Mouse (Mus musculus) T-cell, adult 66 days (primary cell): Measurements from ENCODE around the gene Olfr1448. TPM values are rescaled to one million over a fixed set of nuclear protein-coding genes. Genes with fewer than 3 reads are reported as not detected.

ENCODE experiments used
- total RNA-seq, 2 experiments: library from RNA; stranded (reverse); gene quantifications; 3 replicates in 1 of 2; 4 replicates in 1 of 2; pipeline ENCODE4 v1.2.4; 2023

The Olfr1448 gene
- not detected for total RNA-seq

DNA sequence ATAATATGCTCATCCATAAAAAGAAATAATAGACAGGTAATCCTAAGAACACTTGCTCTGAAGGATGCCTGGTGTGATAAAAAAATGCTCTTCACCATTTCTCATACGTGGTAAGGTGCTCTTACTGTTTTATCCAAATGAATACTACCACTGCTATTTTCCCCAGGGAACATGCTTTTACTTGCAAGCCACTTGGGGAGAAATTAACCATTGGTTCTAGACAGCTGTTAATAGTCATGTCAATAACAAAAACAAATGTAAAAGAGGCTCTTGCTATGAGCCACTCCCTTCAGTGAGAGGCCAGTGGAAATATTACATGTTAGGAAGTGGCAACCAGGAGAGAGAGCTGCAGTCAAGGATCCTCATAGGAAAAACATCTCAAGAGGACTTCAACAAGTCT is at the start of gene Olfr1448:
Olfr1448 (minus strand) TSS at position 101 of the 400 bp plus-strand sequence.

GRCm38 (mm10) chr19:12949958-12950357 is 25.7 kb upstream of the Olfr1448 start, which contains the start of gene Olfr1450:
Gene Olfr1450 (plus strand): TSS chr19:12950258.

GRCm38 (mm10) chr19:12930540-12930939 is 6.3 kb upstream of the Olfr1448 start, which contains the start of gene Olfr1449:
Gene Olfr1449 (plus strand): TSS chr19:12930840.

GRCm38 (mm10) chr19:12903643-12904042 is 20.6 kb downstream of the Olfr1448 start, which contains the start of gene Olfr1447:
Gene Olfr1447 (minus strand): TSS chr19:12903743.

DNA sequence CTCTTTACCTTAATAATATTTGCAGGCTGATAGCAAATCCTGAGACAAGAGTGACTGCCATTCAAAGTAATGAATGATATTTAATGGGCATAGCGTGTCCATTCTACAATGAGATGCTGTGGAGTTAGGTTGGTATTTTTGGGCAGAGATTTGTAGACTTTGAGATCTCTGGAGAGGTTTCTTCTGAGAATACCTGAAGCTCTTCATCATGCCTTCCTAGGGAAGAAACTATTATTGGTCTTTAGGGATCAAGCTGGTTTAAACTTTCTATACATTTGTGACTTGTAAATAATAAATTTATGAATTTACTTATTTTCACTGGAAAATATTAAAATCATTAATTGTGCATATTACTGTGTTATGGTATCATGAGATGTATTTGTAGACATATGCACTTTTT is 30.8 kb downstream of the Olfr1448 start, which contains the start of gene Olfr1446:
Olfr1446 (minus strand) TSS at position 101 of the 400 bp plus-strand sequence.

DNA sequence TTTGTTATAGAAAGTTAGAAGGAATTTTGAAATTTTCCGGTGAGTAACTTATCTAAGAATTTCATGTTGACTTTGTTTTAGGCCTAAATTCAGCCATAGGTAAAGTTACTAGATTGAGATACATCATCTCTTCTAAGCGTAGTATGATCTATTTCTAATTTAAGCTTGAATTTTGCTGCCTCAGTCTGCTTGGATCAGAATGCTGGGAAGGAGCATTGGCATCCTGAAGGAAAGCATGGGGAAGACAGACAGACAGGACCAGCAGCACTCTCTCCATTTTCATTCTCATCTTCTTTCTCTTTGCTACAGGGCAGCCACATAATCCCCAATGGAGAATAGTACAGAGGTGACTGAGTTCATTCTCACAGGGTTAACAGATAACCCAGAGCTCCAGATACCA is 40.7 kb downstream of the Olfr1448 start, which contains the start of gene Olfr1445:
Olfr1445 (plus strand) TSS at position 301 of the 400 bp plus-strand sequence.

Other genes with a start within 250 kb of the Olfr1448 start
- gene Olfr1443, start 246.3 kb downstream of the Olfr1448 start, total RNA-seq, result not detected
- not detected for gene Keg1, start 228.6 kb downstream of the Olfr1448 start, total RNA-seq
- 1 to 10 TPM; 5.7 to 6.1 TPM for gene Cntf, start 158.8 kb downstream of the Olfr1448 start, total RNA-seq
- 10 to 100 TPM; 85.1 to 88.8 TPM for gene Zfp91, start 128.3 kb downstream of the Olfr1448 start, total RNA-seq
- gene Lpxn, start 128.2 kb downstream of the Olfr1448 start, total RNA-seq, result 10 to 100 TPM; 42.7 to 50.1 TPM
- 1 to 10 TPM; 4.5 to 5.5 TPM for gene Gm5244, start 77.7 kb downstream of the Olfr1448 start, total RNA-seq
- gene Olfr1444, start 67.1 kb downstream of the Olfr1448 start, total RNA-seq, result 1 to 10 TPM in 1 of 2 experiments, not detected in 1; 1.1 TPM
- not detected for gene Olfr1445, start 40.6 kb downstream of the Olfr1448 start, total RNA-seq
- not detected for gene Olfr1446, start 30.9 kb downstream of the Olfr1448 start, total RNA-seq
- gene Olfr1447, start 20.7 kb downstream of the Olfr1448 start, total RNA-seq, result not detected
- gene Olfr1449, start 6.4 kb upstream of the Olfr1448 start, total RNA-seq, result not detected
- not detected for gene Olfr1450, start 25.8 kb upstream of the Olfr1448 start, total RNA-seq
- gene Olfr1451, start 70.6 kb upstream of the Olfr1448 start, total RNA-seq, result not detected
- gene Olfr1453, start 103.9 kb upstream of the Olfr1448 start, total RNA-seq, result not detected
- gene Olfr1454, start 136.2 kb upstream of the Olfr1448 start, total RNA-seq, result not detected
- gene Olfr1457, start 173.5 kb upstream of the Olfr1448 start, total RNA-seq, result not detected
- not detected for gene Olfr1458, start 182.4 kb upstream of the Olfr1448 start, total RNA-seq
- gene Olfr1459, start 225.1 kb upstream of the Olfr1448 start, total RNA-seq, result under 1 TPM in 1 of 2 experiments, not detected in 1; 0.12 TPM
- gene Olfr1461, start 238.6 kb upstream of the Olfr1448 start, total RNA-seq, result not detected